Mouse (Mus musculus) myocyte (in vitro differentiated cells): Measurements from ENCODE around the gene Cask. TPM values are rescaled to one million over a fixed set of nuclear protein-coding genes. Genes with fewer than 3 reads are reported as not detected.

Experiments used
- H3K27me3 ChIP-seq: one replicate; pipeline ENCODE4 v1.6.1; 2011; ENCODE audit not compliant: control insufficient read depth, insufficient read depth, insufficient read length
- H3K36me3 ChIP-seq: one replicate; pipeline ENCODE4 v1.6.1; 2011; ENCODE audit not compliant: control insufficient read depth, insufficient read depth
- H3K4me2 ChIP-seq: one replicate; pipeline ENCODE4 v1.6.1; 2011; ENCODE audit warnings: low read depth, control low read depth
- H3K4me3 ChIP-seq: one replicate; pipeline ENCODE4 v1.5.1; 2011; ENCODE audit warnings: mild to moderate bottlenecking, control low read depth, moderate library complexity
- H3K79me2 ChIP-seq: one replicate; pipeline ENCODE4 v1.6.1; 2011; ENCODE audit not compliant: control insufficient read depth, insufficient read depth
- H3ac ChIP-seq: one replicate; pipeline ENCODE4 v1.6.1; 2011; ENCODE audit not compliant: control insufficient read depth, insufficient read length
- CEBPB ChIP-seq: IDR thresholded peaks from 2 replicates; pipeline ENCODE4 v1.6.1; 2011; ENCODE audit warnings: mild to moderate bottlenecking, moderate library complexity; ENCODE audit not compliant: poor library complexity, insufficient read depth, severe bottlenecking
- E2F4 ChIP-seq: IDR thresholded peaks from one replicate; pipeline ENCODE4 v1.6.1; 2011; ENCODE audit warnings: mild to moderate bottlenecking, control low read depth, moderate library complexity; ENCODE audit not compliant: insufficient read depth
- MAX ChIP-seq: IDR thresholded peaks from one replicate; pipeline ENCODE4 v1.6.1; 2011; ENCODE audit warnings: low read depth, mild to moderate bottlenecking, control low read depth
- MYOD1 ChIP-seq, 3 experiments: IDR thresholded peaks; one replicate each; pipeline ENCODE4 v1.6.1; 2011; ENCODE audit warnings: control low read depth in 2 of 3, low read depth in 2 of 3, mild to moderate bottlenecking in 2 of 3, moderate library complexity in 1 of 3; ENCODE audit not compliant: insufficient read length in 2 of 3, control insufficient read depth in 1 of 3
- MYOG ChIP-seq, 3 experiments: IDR thresholded peaks; one replicate each; pipeline ENCODE4 v1.6.1; 2011; ENCODE audit warnings: control low read depth in 2 of 3, low read depth in 2 of 3, mild to moderate bottlenecking in 2 of 3; ENCODE audit not compliant: insufficient read length in 2 of 3, control insufficient read depth in 1 of 3, insufficient read depth in 1 of 3
- POLR2A ChIP-seq: IDR thresholded peaks from one replicate; pipeline ENCODE4 v1.6.1; 2011; ENCODE audit warnings: low read depth, mild to moderate bottlenecking, control low read depth, moderate library complexity; ENCODE audit not compliant: insufficient read length
- POLR2AphosphoS2 ChIP-seq: IDR thresholded peaks from one replicate; pipeline ENCODE4 v1.6.1; 2011; ENCODE audit warnings: low read depth, control low read depth; ENCODE audit not compliant: insufficient read length
- REST ChIP-seq: IDR thresholded peaks from one replicate; pipeline ENCODE4 v1.6.1; 2011; ENCODE audit warnings: mild to moderate bottlenecking, control low read depth, moderate library complexity; ENCODE audit not compliant: insufficient read depth, insufficient read length
- SRF ChIP-seq: IDR thresholded peaks from one replicate; pipeline ENCODE4 v1.6.1; 2011; ENCODE audit warnings: low read depth; ENCODE audit not compliant: control insufficient read depth, insufficient read length
- TCF12 ChIP-seq: IDR thresholded peaks from one replicate; pipeline ENCODE4 v1.6.1; 2011; ENCODE audit warnings: mild to moderate bottlenecking, control low read depth; ENCODE audit not compliant: poor library complexity, insufficient read depth, severe bottlenecking
- TCF3 ChIP-seq: IDR thresholded peaks from one replicate; pipeline ENCODE4 v1.6.1; 2011; ENCODE audit warnings: low read depth, control low read depth; ENCODE audit not compliant: insufficient read length
- USF1 ChIP-seq: IDR thresholded peaks from one replicate; pipeline ENCODE4 v1.6.1; 2011; ENCODE audit warnings: low read depth, mild to moderate bottlenecking, control low read depth, moderate library complexity
- polyA plus RNA-seq: library from polyadenylated mRNA; unstranded; fragments of >200 nt; fragmentation: generic; extraction: Trizol; gene quantifications from one replicate; pipeline ENCODE4 v1.2.1, GENCODE M21; 2012; ENCODE audit warnings: missing spikeins

Gene Cask
- polyA plus RNA-seq, 1 experiment = 12.0 TPM

DNA sequence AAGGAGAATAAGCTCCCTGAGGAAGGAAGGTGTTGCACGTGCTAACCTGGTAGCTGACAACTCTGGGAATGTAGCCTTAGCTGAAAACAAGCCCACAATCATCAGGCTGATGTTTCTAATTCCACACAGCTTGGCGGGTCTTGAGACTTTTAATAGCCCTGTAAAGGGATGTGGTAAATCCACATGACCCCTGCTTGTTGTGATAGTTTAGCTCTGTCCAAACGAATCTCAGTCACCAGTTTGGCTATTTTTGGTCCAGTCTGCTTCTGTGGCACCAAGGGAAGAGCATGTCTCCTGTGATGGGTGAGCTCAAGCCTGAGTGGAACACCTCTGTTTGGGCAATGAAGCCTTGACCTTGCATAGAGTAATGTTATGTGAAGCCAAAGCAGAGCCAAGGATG is 244.4 kb downstream of the Cask start:
- no peak overlapping the region for H3K4me2 ChIP-seq
- no peaks in the 10 kb centered on the region for H3K79me2 ChIP-seq
- H3ac ChIP-seq = no peak overlapping the region
- H3K36me3 ChIP-seq = no peaks in the 10 kb centered on the region
- H3K4me3 ChIP-seq = no peak overlapping the region
- no peaks in the 10 kb centered on the region for H3K27me3 ChIP-seq
- TF ChIP-seq E2F4 (no peak), REST (no peak), SRF (no peak), CEBPB (no peak), MYOG (IDR thresholded peaks at IDR 0.05; ENCODE audit: control insufficient read depth in 1 of 3, insufficient read depth in 1 of 3, insufficient read length in 2 of 3, low read depth in 2 of 3) (no peak), USF1 (no peak), POLR2AphosphoS2 (no peak), MAX (no peak), TCF12 (no peak), POLR2A (no peak), TCF3 (no peak), MYOD1 (IDR thresholded peaks at IDR 0.05; ENCODE audit: control insufficient read depth in 1 of 3, insufficient read length in 2 of 3, low read depth in 2 of 3) (no peak)

DNA sequence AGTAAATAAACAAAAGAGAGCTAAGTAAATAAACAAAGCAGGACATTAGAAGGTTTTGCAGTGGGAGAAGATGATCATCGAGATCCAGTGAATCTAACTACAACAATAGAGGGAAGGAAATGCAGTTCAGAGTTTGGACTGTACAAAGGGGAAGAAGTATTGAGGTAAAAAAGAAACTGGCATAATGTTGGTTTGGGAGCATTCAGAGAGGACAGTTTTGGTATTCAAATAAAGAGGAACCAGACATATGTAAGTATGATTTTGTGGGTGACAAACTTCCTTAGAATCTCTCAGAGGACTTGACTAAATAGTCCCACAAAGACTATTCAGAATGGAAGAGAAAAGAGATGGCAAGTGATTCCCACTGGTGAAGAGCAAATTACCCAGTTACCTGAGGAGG is 251.2 kb downstream of the Cask start:
- Histone ChIP-seq H3K79me2 (no peaks in the 10 kb centered on the region), H3K4me3 (no peak overlapping the region), H3K4me2 (no peak overlapping the region), H3ac (no peak overlapping the region), H3K36me3 (no peaks in the 10 kb centered on the region), H3K27me3 (no peaks in the 10 kb centered on the region)
- TF ChIP-seq MYOD1 (IDR thresholded peaks at IDR 0.05; ENCODE audit: control insufficient read depth in 1 of 3, insufficient read length in 2 of 3, low read depth in 2 of 3) (no peak), POLR2A (no peak), TCF3 (no peak), MYOG (IDR thresholded peaks at IDR 0.05; ENCODE audit: control insufficient read depth in 1 of 3, insufficient read depth in 1 of 3, insufficient read length in 2 of 3, low read depth in 2 of 3) (no peak), CEBPB (no peak), MAX (no peak), REST (no peak), E2F4 (no peak), TCF12 (no peak), USF1 (no peak), POLR2AphosphoS2 (no peak), SRF (no peak)

DNA sequence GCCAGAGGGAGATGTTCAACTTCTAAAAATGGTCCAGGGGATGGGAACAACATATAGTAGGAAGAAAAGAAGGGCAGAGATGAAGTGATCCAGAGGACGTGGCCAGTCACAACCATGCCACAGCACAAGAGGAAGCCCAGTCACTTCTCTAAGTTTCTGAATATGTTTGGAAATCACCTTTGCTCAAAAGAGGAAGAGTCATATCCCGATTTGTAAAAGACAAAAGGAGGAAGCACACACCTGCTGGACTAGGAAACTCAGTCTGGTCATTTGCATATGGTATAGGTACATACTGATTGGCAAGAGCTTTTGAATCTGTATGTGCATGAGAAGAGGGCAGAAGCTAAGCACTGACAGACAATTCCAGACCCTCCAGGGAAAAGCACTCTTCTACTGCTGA is 251.8 kb downstream of the Cask start:
- no peak for TF ChIP-seq MYOD1 (IDR thresholded peaks at IDR 0.05; ENCODE audit: control insufficient read depth in 1 of 3, insufficient read length in 2 of 3, low read depth in 2 of 3)
- no peak overlapping the region for H3K4me3 ChIP-seq

DNA sequence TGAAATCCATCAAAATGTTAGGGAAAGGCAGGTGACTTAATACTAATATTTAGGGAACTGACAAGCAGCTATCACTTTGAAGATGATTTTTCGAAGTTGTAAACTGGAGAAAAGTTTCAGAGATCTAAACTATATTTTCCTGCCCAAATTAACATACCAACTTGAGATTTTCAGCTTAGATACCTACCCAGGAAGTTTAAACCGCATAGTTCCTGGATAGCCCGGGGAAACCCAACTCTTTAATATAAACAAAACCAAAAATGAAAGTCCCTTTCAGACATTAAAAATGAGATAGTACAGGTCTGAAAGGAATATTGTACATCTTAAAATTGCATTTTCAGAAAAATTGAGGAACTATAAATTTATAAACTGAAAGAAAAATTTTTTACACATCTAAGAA is 273.5 kb downstream of the Cask start:
- H3K27me3 ChIP-seq = no peaks in the 10 kb centered on the region
- no peaks in the 10 kb centered on the region for H3K79me2 ChIP-seq
- TF ChIP-seq E2F4 (no peak), MAX (no peak), REST (no peak), MYOD1 (IDR thresholded peaks at IDR 0.05; ENCODE audit: control insufficient read depth in 1 of 3, insufficient read length in 2 of 3, low read depth in 2 of 3) (no peak), CEBPB (no peak), TCF3 (no peak), TCF12 (no peak), POLR2AphosphoS2 (no peak)
- no peaks in the 10 kb centered on the region for H3K36me3 ChIP-seq
- H3ac ChIP-seq = no peak overlapping the region
- H3K4me3 ChIP-seq = no peak overlapping the region
- H3K4me2 ChIP-seq = no peak overlapping the region

More for the DNA sequence above, 251.8 kb downstream of the Cask start:
- H3K4me2 ChIP-seq = no peak overlapping the region
- H3K27me3 ChIP-seq = no peaks in the 10 kb centered on the region
- H3K36me3 ChIP-seq = no peaks in the 10 kb centered on the region
- H3K79me2 ChIP-seq = no peaks in the 10 kb centered on the region
- no peak overlapping the region for H3ac ChIP-seq

DNA sequence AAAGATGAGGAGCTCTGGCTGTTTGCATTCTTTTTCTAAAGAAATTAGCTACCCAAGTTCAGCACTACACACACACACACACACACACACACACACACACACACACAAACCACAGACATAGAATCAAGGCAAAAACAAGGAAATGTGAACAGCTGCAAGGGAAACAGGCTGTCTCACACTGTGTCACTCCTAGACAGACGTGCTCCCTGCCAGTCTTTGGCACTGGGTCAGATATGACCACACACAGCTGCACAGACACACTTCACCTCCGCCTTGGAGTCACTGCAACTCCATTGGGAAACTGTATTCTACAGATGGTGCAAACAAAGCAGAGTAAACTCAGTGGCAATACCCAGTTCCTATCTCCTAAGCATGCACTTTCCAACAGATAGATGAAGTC is 274.6 kb downstream of the Cask start:
- TF ChIP-seq E2F4 (no peak), CEBPB (peak; percentile 35; the same call in 1 of the 2 replicates), MYOD1 (IDR thresholded peaks at IDR 0.05; ENCODE audit: control insufficient read depth in 1 of 3, insufficient read length in 2 of 3, low read depth in 2 of 3) (peak; percentile 72 to 98 (median 96)), SRF (peak; percentile 27), MAX (no peak), TCF3 (peak; percentile 85), POLR2A (no peak), USF1 (no peak), TCF12 (peak; percentile 82), MYOG (IDR thresholded peaks at IDR 0.05; ENCODE audit: control insufficient read depth in 1 of 3, insufficient read depth in 1 of 3, insufficient read length in 2 of 3, low read depth in 2 of 3) (peak; percentile 77 to 95 (median 86)), REST (no peak)
- Histone ChIP-seq H3ac (no peak overlapping the region), H3K4me3 (no peak overlapping the region), H3K27me3 (no peaks in the 10 kb centered on the region), H3K36me3 (no peaks in the 10 kb centered on the region), H3K79me2 (no peaks in the 10 kb centered on the region), H3K4me2 (peak overlapping the region; percentile 16)
